Mouse (Mus musculus) small intestine, adult 2 months (tissue): ENCODE measurements around the gene Tfeb. TPM values are rescaled to one million over a fixed set of nuclear protein-coding genes. Genes with fewer than 3 reads are reported as not detected.

ENCODE experiments used
- H3K27ac ChIP-seq: fragments of 200-500 bp; 2 replicates; pipeline ENCODE4 v1.5.1; 2012; ENCODE audit warnings: low read depth, low read length, control low read depth, inconsistent platforms; ENCODE audit not compliant: insufficient read depth
- H3K27me3 ChIP-seq: fragments of 200-500 bp; 2 replicates; pipeline ENCODE4 v1.6.1; 2012; ENCODE audit warnings: mild to moderate bottlenecking, moderate library complexity, low read length, inconsistent platforms; ENCODE audit not compliant: control insufficient read depth, insufficient read depth
- H3K36me3 ChIP-seq: fragments of 200-500 bp; 2 replicates; pipeline ENCODE4 v1.6.1; 2012; ENCODE audit warnings: mild to moderate bottlenecking, low read length, control low read depth, inconsistent platforms; ENCODE audit not compliant: control insufficient read depth, insufficient read depth
- H3K4me1 ChIP-seq: fragments of 200-500 bp; 2 replicates; pipeline ENCODE4 v1.6.1; 2012; ENCODE audit warnings: low read length, inconsistent platforms, mixed read lengths; ENCODE audit not compliant: control insufficient read depth, insufficient read depth, insufficient read length
- H3K4me3 ChIP-seq: fragments of 200-500 bp; 2 replicates; pipeline ENCODE4 v1.5.1; 2012; ENCODE audit warnings: low read depth, mild to moderate bottlenecking, control low read depth, inconsistent platforms, low read length, moderate library complexity
- CTCF ChIP-seq: fragments of 200-500 bp; IDR thresholded peaks from 2 replicates; pipeline ENCODE4 v1.5.1; 2012; ENCODE audit warnings: low read depth, mild to moderate bottlenecking, control low read depth, inconsistent platforms, low read length, moderate library complexity, mixed read lengths; ENCODE audit not compliant: insufficient replicate concordance, insufficient read length; ENCODE audit errors: extremely low read depth
- POLR2A ChIP-seq: fragments of 200-500 bp; IDR thresholded peaks from 2 replicates; pipeline ENCODE4 v1.6.1; 2012; ENCODE audit warnings: low read depth, mild to moderate bottlenecking, control low read depth, inconsistent platforms, low read length, moderate library complexity
- WGBS: fragments of 180-500 bp; shearing (Covaris S2); methylation state at CpG from one replicate; pipeline ENCODE4 v1.1.7; 2018; 5-methylcytosine and 5-hydroxymethylcytosine counted together
- polyA plus RNA-seq: library from polyadenylated mRNA; depleted of rRNA; stranded (reverse); fragments of >200 nt; gene quantifications from 2 replicates; pipeline ENCODE4 v1.2.3, GENCODE M21; 2012

Gene Tfeb
- polyA plus RNA-seq, 1 experiment: 60.3 TPM

DNA sequence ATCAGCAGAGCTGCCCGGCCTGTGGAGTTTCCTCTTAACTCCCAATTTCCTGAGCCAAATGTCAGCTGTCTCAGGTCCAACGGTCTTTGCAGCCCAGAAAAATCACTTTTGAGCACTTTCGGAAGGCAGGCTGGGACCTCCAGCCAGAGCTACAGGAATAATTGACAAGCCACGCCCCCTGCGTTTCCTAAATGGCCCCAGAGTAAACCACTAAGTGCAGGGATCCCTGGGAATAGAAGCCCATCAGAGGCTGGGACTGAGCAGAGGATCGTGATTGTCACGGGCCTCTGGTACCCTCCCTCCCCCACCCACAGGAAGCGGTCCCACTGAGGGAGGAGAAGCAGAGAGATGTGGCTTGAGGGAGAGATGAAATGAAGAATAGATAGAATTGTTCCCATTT lies 66.0 kb downstream of the Tfeb start:
- peaks cover 2% of the 10 kb centered on the region; the same call in 1 of the 2 replicates for H3K4me1 ChIP-seq
- no peak overlapping the region for H3K4me3 ChIP-seq
- WGBS: 36% methylated on average over 8 of the region's 8 CpGs
- no peaks in the 10 kb centered on the region for H3K27me3 ChIP-seq
- H3K27ac ChIP-seq: no peak overlapping the region
- H3K36me3 ChIP-seq: no peaks in the 10 kb centered on the region
- no peak for TF ChIP-seq CTCF
- TF ChIP-seq POLR2A: no peak

DNA sequence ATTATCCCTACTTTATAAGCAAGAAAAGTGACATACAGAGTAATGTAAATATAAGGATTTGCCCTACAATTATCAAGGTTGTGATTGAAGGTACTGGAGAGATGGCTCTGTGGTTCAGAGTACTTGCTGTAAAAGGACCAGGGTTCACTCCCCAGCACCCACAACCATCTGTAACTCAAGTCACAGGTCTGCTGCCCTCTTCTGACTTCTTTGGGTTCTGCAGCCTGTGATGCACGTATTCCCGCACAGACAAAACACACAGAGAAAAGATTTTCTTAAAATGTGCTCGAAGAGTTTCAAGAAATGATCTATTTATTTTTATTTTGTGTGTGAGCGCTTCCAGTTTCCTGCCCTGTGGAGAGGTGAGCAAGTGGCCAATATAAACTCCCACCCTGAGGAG lies 66.8 kb downstream of the Tfeb start:
- Histone ChIP-seq H3K4me1 (peaks cover 2% of the 10 kb centered on the region; the same call in 1 of the 2 replicates), H3K27ac (no peak overlapping the region), H3K27me3 (no peaks in the 10 kb centered on the region), H3K36me3 (no peaks in the 10 kb centered on the region), H3K4me3 (no peak overlapping the region)
- 94% methylated on average over 4 of the region's 4 CpGs for WGBS
- TF ChIP-seq CTCF (no peak), POLR2A (no peak)

GRCm38 (mm10) chr17:47805047-47805835 lies 68.4 kb downstream of the Tfeb start:
- no peaks in the 10 kb centered on the region for H3K27me3 ChIP-seq
- TF ChIP-seq CTCF (no peak), POLR2A (no peak)
- H3K27ac ChIP-seq: no peak overlapping the region
- H3K4me1 ChIP-seq: peaks cover 2% of the 10 kb centered on the region; the same call in 1 of the 2 replicates
- WGBS: 42% methylated on average over 13 of the region's 13 CpGs
- H3K36me3 ChIP-seq: no peaks in the 10 kb centered on the region
- no peak overlapping the region for H3K4me3 ChIP-seq

DNA sequence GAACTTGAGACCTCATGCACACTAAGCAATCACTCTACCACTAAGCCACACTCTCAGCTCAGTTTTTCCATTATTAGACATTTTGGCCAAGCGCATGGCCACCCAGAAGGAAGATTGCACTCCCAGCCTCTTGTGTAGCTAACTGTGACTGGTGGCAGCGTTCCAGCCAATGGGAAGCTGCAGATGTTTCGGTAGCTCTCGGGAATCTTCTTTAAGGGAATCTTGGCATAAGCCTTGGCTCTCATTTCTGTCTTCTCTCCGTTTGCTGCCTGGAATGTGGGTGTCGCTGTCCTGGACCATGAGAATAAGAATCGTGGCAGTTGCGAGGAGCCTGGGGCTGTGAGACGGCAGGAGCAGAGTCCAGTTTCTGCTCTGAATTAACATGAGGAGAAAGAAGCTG lies 69.4 kb downstream of the Tfeb start:
- TF ChIP-seq CTCF (no peak), POLR2A (no peak)
- H3K4me3 ChIP-seq: no peak overlapping the region
- H3K4me1 ChIP-seq: peaks cover 2% of the 10 kb centered on the region; the same call in 1 of the 2 replicates
- H3K27ac ChIP-seq: no peak overlapping the region
- no peaks in the 10 kb centered on the region for H3K27me3 ChIP-seq
- WGBS: 75% methylated on average over 9 of the region's 9 CpGs
- no peaks in the 10 kb centered on the region for H3K36me3 ChIP-seq

- 74% methylated on average over 15 of the region's 15 CpGs for WGBS
- H3K4me3 ChIP-seq: no peak overlapping the region
- no peak for TF ChIP-seq POLR2A
- no peak for TF ChIP-seq CTCF
- H3K27ac ChIP-seq: no peak overlapping the region
- H3K36me3 ChIP-seq: no peaks in the 10 kb centered on the region
- no peaks in the 10 kb centered on the region for H3K27me3 ChIP-seq
- H3K4me1 ChIP-seq: no peaks in the 10 kb centered on the region
Measured at GRCm38 (mm10) chr17:47811265-47811800, 74.5 kb downstream of the Tfeb start.

- 88% methylated on average over 6 of the region's 6 CpGs for WGBS
- Histone ChIP-seq H3K4me3 (no peak overlapping the region), H3K36me3 (no peaks in the 10 kb centered on the region), H3K27ac (no peak overlapping the region), H3K27me3 (no peaks in the 10 kb centered on the region), H3K4me1 (no peaks in the 10 kb centered on the region)
- TF ChIP-seq CTCF: no peak
- no peak for TF ChIP-seq POLR2A
Measured at GRCm38 (mm10) chr17:47812200-47812599, 75.4 kb downstream of the Tfeb start.

DNA sequence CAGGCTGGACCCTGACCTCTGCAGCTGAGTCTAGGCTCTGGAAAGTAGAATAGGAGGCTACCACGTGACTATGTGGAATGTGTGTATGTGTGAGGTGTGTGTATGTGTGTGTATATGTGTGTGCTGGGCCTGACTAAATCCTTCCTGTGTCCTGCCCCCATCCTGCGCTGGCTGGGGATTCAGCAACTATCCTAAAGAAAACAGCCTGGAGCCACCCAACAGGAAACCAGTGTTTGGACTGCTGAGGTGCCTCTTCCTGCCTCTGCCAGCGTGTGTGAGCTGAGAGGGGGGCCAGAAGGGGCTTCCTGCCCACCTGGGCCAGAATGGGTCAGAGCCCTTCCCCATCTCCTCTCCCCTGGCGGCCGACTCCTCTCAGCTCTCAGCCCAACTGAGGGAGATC lies 76.8 kb downstream of the Tfeb start:
- WGBS: 42% methylated on average over 5 of the region's 5 CpGs
- TF ChIP-seq CTCF (no peak), POLR2A (no peak)
- H3K4me3 ChIP-seq: no peak overlapping the region
- no peak overlapping the region for H3K27ac ChIP-seq
- H3K36me3 ChIP-seq: no peaks in the 10 kb centered on the region
- H3K27me3 ChIP-seq: no peaks in the 10 kb centered on the region
- no peaks in the 10 kb centered on the region for H3K4me1 ChIP-seq

GRCm38 (mm10) chr17:47814496-47814895 lies 77.7 kb downstream of the Tfeb start:
- Histone ChIP-seq H3K36me3 (no peaks in the 10 kb centered on the region), H3K4me1 (no peaks in the 10 kb centered on the region), H3K27ac (no peak overlapping the region), H3K27me3 (no peaks in the 10 kb centered on the region), H3K4me3 (no peak overlapping the region)
- no peak for TF ChIP-seq POLR2A
- no peak for TF ChIP-seq CTCF
- 49% methylated on average over 6 of the region's 6 CpGs for WGBS
